Mouse (Mus musculus) megakaryocyte, adult 5-6 weeks (primary cell): ENCODE measurements around the gene Elfn2. TPM values are rescaled to one million over a fixed set of nuclear protein-coding genes. Genes with fewer than 3 reads are reported as not detected.
A peak's percentile ranks its signal among the peaks of the same experiment; 100 is the strongest.

Experiments
- ATAC-seq: 2 replicates; pipeline ENCODE4 v1.8.0; 2016; ENCODE audit warnings: mild to moderate bottlenecking, inconsistent platforms; ENCODE audit not compliant: poor library complexity, severe bottlenecking
- total RNA-seq, 2 experiments: library from RNA; stranded (forward) in 1 of 2; stranded (reverse) in 1 of 2; fragments of 153-499, 151-499 nt in 1 of 2; fragments of 221-1000, 200-1000 nt in 1 of 2; gene quantifications; 2 replicates each; pipeline versions ENCODE4 v1.2.3 to v1.2.4; 2015 to 2017

The Elfn2 gene
- total RNA-seq, 2 experiments from 2014 or later = 0.02 TPM; not detected in 1

- no peak for ATAC-seq
Measured at GRCm38 (mm10) chr15:78726697-78727096, 8.1 kb upstream of the Elfn2 start.

GRCm38 (mm10) chr15:78720532-78720931 lies 2.0 kb upstream of the Elfn2 start:
- ATAC-seq = peak; percentile 94

GRCm38 (mm10) chr15:78720094-78720493 lies 1.5 kb upstream of the Elfn2 start:
- peak; percentile 37 for ATAC-seq

GRCm38 (mm10) chr15:78719416-78719815 lies 845 bp upstream of the Elfn2 start:
- ATAC-seq = no peak

- no peak for ATAC-seq
Measured at GRCm38 (mm10) chr15:78716936-78717335, 1.6 kb downstream of the Elfn2 start.

GRCm38 (mm10) chr15:78715856-78716255 lies 2.7 kb downstream of the Elfn2 start:
- no peak for ATAC-seq

GRCm38 (mm10) chr15:78713751-78714150 lies 4.8 kb downstream of the Elfn2 start:
- ATAC-seq = no peak

- no peak for ATAC-seq
Measured at GRCm38 (mm10) chr15:78712335-78713258, 6.0 kb downstream of the Elfn2 start.

GRCm38 (mm10) chr15:78711935-78712334 lies 6.6 kb downstream of the Elfn2 start:
- no peak for ATAC-seq

GRCm38 (mm10) chr15:78710634-78711033 lies 7.9 kb downstream of the Elfn2 start:
- no peak for ATAC-seq

GRCm38 (mm10) chr15:78709767-78710166 lies 8.8 kb downstream of the Elfn2 start:
- no peak for ATAC-seq

GRCm38 (mm10) chr15:78706630-78707029 lies 11.9 kb downstream of the Elfn2 start:
- no peak for ATAC-seq

- ATAC-seq = no peak
Measured at GRCm38 (mm10) chr15:78704824-78705223, 13.7 kb downstream of the Elfn2 start.

GRCm38 (mm10) chr15:78704007-78704406 lies 14.6 kb downstream of the Elfn2 start:
- ATAC-seq = no peak

GRCm38 (mm10) chr15:78700420-78700819 lies 18.2 kb downstream of the Elfn2 start:
- ATAC-seq = no peak

GRCm38 (mm10) chr15:78699513-78699912 lies 19.1 kb downstream of the Elfn2 start:
- ATAC-seq = no peak

- ATAC-seq = no peak
Measured at GRCm38 (mm10) chr15:78698491-78699135, 20.0 kb downstream of the Elfn2 start.

- no peak for ATAC-seq
Measured at GRCm38 (mm10) chr15:78698084-78698483, 20.5 kb downstream of the Elfn2 start.

- ATAC-seq = no peak
Measured at GRCm38 (mm10) chr15:78695745-78696144, 22.8 kb downstream of the Elfn2 start.

GRCm38 (mm10) chr15:78692505-78692904 lies 26.1 kb downstream of the Elfn2 start:
- no peak for ATAC-seq

GRCm38 (mm10) chr15:78690716-78691115 lies 27.9 kb downstream of the Elfn2 start:
- ATAC-seq = peak; percentile 24; the same call in 1 of the 2 replicates

- ATAC-seq = no peak
Measured at GRCm38 (mm10) chr15:78686910-78687309, 31.7 kb downstream of the Elfn2 start.
